Mouse (Mus musculus) hindbrain, postnatal 0 days (tissue): Measurements from ENCODE around the gene Kng2. TPM values are rescaled to one million over a fixed set of nuclear protein-coding genes. Genes with fewer than 3 reads are reported as not detected.
A peak's percentile ranks its signal among the peaks of the same experiment; 100 is the strongest.
"Not testable (repeated sequence)": the region's sequence is repeated elsewhere in the genome, so short reads cannot be mapped to it uniquely, and the experiment has no call there.

Experiments used
- ATAC-seq: fragments of 200-750 bp; cut with Nextera tagmentation; 2 replicates; pipeline ENCODE4 v1.8.0; 2017; ENCODE audit warnings: mild to moderate bottlenecking, moderate TSS enrichment, moderate library complexity
- DNase-seq: peaks from one replicate; pipeline ENCODE4 v3.0.0-alpha.2; 2015; ENCODE audit warnings: low spot score
- H3K27ac ChIP-seq: fragments of 300-500 bp; sonication (generic); 2 replicates; pipeline ENCODE4 v1.5.1; 2014; ENCODE audit warnings: mild to moderate bottlenecking
- H3K27me3 ChIP-seq: fragments of 300-500 bp; sonication (generic); 2 replicates; pipeline ENCODE4 v1.6.1; 2014; ENCODE audit warnings: low read length, mixed read lengths; ENCODE audit not compliant: insufficient read depth
- H3K36me3 ChIP-seq: fragments of 300-500 bp; sonication (generic); 2 replicates; pipeline ENCODE4 v1.6.1; 2014; ENCODE audit warnings: low read length, mixed read lengths; ENCODE audit not compliant: insufficient read depth
- H3K4me1 ChIP-seq: fragments of 300-500 bp; sonication (generic); 2 replicates; pipeline ENCODE4 v1.6.1; 2014; ENCODE audit warnings: antibody characterized with exemption, low read length, mixed read lengths; ENCODE audit not compliant: insufficient read depth
- H3K4me2 ChIP-seq: fragments of 300-500 bp; sonication (generic); 2 replicates; pipeline ENCODE4 v1.6.1; 2014; ENCODE audit warnings: low read depth, mild to moderate bottlenecking, low read length, moderate library complexity, mixed read lengths
- H3K4me3 ChIP-seq: fragments of 300-500 bp; sonication (generic); 2 replicates; pipeline ENCODE4 v1.5.1; 2014; ENCODE audit warnings: low read length
- H3K9ac ChIP-seq: fragments of 300-500 bp; sonication (generic); replicated peaks from 2 replicates; pipeline ENCODE4 v1.6.1; 2014; ENCODE audit warnings: mild to moderate bottlenecking, low read length, moderate library complexity, mixed read lengths
- H3K9me3 ChIP-seq: fragments of 300-500 bp; sonication (generic); 2 replicates; pipeline ENCODE4 v1.6.1; 2016; ENCODE audit warnings: low read length, mixed read lengths
- CTCF ChIP-seq: IDR thresholded peaks from 2 replicates; pipeline ENCODE4 v1.5.1; 2016; ENCODE audit warnings: antibody characterized with exemption, control low read depth, low read depth
- WGBS: fragments of 180-500 bp; shearing (Covaris S2); extraction: QIAGEN DNeasy Blood & Tissue Kit; methylation state at CpG from one replicate; pipeline ENCODE4 v1.1.7; 2014; 5-methylcytosine and 5-hydroxymethylcytosine counted together
- polyA plus RNA-seq: library from polyadenylated mRNA; unstranded; fragments of >200 nt; fragmentation: Nextera tagmentation; extraction: Ambion mirVana; gene quantifications from 2 replicates; pipeline ENCODE4 v1.2.1, GENCODE M21; 2015
- total RNA-seq: library from RNA; depleted of rRNA; stranded (reverse); fragments of >200 nt; gene quantifications from 2 replicates; pipeline ENCODE4 v1.2.3, GENCODE M21; 2014; rRNA removed

Gene Kng2
- total and polyA plus RNA-seq, 2 experiments from 2014 or later, result 0.11 TPM; not detected in 1

DNA sequence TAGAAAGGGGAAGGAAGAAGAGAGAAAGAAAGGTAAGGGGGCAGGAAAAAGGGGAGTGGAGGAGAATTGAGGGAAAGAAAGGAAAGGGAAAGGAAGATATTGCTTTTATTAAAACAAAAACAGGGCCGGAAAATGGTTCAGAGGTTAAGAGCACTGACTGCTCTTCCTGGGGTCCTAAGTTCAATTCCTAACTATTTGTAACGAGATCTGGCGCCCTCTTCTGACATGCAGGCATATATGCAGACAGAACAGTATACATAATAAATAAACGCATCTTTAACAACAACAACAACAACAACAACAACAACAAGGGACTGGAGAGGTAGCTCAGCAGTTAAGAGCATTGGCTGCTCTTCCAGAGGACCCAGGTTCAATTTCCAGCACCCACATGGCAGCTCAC, 76.2 kb downstream of the Kng2 start:
- Histone ChIP-seq H3K4me3 (no peak overlapping the region), H3K27ac (no peak overlapping the region), H3K36me3 (no peaks in the 10 kb centered on the region), H3K4me2 (no peak overlapping the region), H3K4me1 (no peaks in the 10 kb centered on the region), H3K9ac (no peak overlapping the region), H3K9me3 (no peaks in the 10 kb centered on the region), H3K27me3 (no peaks in the 10 kb centered on the region)
- peak; percentile 53 for TF ChIP-seq CTCF
- DNase-seq (peak; percentile 9), ATAC-seq (no peak)
- WGBS, result 39% methylated on average over 4 of the region's 4 CpGs

DNA sequence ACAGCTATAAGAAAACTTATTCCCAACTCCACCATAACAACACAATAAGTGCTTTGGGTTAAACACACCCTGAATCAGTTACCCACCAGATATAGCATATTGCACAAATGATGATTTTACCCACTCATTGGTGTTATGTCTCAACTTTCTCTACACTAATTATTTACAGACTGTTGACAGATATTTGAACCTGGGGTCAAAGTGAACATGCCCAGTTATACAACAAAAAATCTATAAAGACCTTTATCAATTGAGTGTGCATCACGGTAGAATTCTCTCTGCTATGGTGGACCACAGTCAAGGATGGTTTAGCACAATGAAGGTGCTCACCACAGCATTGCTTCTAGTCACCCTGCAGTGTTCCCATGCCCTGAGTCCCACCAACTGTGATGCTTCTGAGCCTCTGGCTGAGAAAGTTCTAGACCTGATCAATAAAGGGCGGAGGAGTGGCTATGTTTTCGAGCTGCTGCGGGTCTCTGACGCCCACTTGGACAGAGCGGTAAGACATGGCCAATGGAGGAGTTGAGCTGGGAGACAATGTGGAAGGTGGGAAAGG, 78.4 kb downstream of the Kng2 start, which contains the start of gene Hrg:
Hrg (plus strand) TSS at position 233 of the 556 bp plus-strand sequence.
- no peak for TF ChIP-seq CTCF
- ATAC-seq (no peak), DNase-seq (no peak)
- Histone ChIP-seq H3K27ac (no peak within 1 kb of the TSS), H3K9ac (no peak within 1 kb of the TSS), H3K27me3 (no peaks in the 10 kb centered on the region), H3K4me1 (no peaks in the 10 kb centered on the region), H3K4me3 (no peak within 1 kb of the TSS), H3K36me3 (no peaks in the 10 kb centered on the region), H3K9me3 (no peaks in the 10 kb centered on the region), H3K4me2 (no peak within 1 kb of the TSS)
- WGBS, result 92% methylated on average over 6 of the region's 6 CpGs

- H3K4me3 ChIP-seq, result no peak overlapping the region
- no peak overlapping the region for H3K27ac ChIP-seq
- DNase-seq (no peak), ATAC-seq (no peak)
- no peak overlapping the region for H3K4me2 ChIP-seq
- H3K27me3 ChIP-seq, result no peaks in the 10 kb centered on the region
- no peak overlapping the region for H3K9ac ChIP-seq
- no peaks in the 10 kb centered on the region for H3K9me3 ChIP-seq
- WGBS, result 82% methylated on average over 2 of the region's 2 CpGs
- H3K36me3 ChIP-seq, result no peaks in the 10 kb centered on the region
- H3K4me1 ChIP-seq, result no peaks in the 10 kb centered on the region
- no peak for TF ChIP-seq CTCF
These were observed 81.9 kb downstream of the Kng2 start for GRCm38 (mm10) chr16:22947371-22947770.

GRCm38 (mm10) chr16:22941825-22942476, 87.3 kb downstream of the Kng2 start:
- H3K27me3 ChIP-seq, H3K9ac ChIP-seq, DNase-seq, H3K36me3 ChIP-seq, H3K9me3 ChIP-seq, H3K4me1 ChIP-seq, H3K4me3 ChIP-seq, H3K27ac ChIP-seq, ATAC-seq, H3K4me2 ChIP-seq: not testable (repeated sequence)

GRCm38 (mm10) chr16:22939120-22939695, 90.1 kb downstream of the Kng2 start:
- H3K9ac ChIP-seq, result no peak overlapping the region
- no peak overlapping the region for H3K4me3 ChIP-seq
- ATAC-seq (no peak), DNase-seq (no peak)
- no peaks in the 10 kb centered on the region for H3K27me3 ChIP-seq
- TF ChIP-seq CTCF, result no peak
- H3K36me3 ChIP-seq, result no peaks in the 10 kb centered on the region
- 82% methylated on average over 8 of the region's 8 CpGs for WGBS
- peaks cover 2% of the 10 kb centered on the region; the same call in 1 of the 2 replicates for H3K9me3 ChIP-seq
- H3K4me1 ChIP-seq, result no peaks in the 10 kb centered on the region
- no peak overlapping the region for H3K27ac ChIP-seq
- H3K4me2 ChIP-seq, result no peak overlapping the region

DNA sequence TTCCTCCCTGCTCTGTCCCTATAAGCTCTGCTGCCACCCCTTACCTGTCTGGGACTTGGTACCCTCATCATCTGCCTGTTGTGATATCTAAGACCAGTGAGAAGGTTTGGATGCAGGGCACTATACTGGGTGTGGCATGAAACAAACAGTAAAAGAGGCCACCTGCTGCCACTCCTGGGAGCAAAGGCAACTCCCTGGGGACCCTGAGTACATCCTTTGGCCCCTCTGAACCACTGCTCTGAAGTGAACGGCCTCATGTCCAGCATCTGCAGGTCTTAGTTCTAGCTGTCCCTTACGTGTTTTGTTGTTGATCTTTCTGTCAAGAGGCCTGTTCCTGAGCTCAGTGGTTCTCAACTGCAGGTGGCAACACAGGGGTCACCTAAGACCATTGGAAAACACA, 90.7 kb downstream of the Kng2 start:
- H3K9ac ChIP-seq, result no peak overlapping the region
- H3K27ac ChIP-seq, result no peak overlapping the region
- H3K4me1 ChIP-seq, result no peaks in the 10 kb centered on the region
- no peaks in the 10 kb centered on the region for H3K36me3 ChIP-seq
- ATAC-seq (no peak), DNase-seq (no peak)
- H3K9me3 ChIP-seq, result peaks cover 2% of the 10 kb centered on the region; the same call in 1 of the 2 replicates
- H3K4me3 ChIP-seq, result no peak overlapping the region
- H3K4me2 ChIP-seq, result no peak overlapping the region
- no peak for TF ChIP-seq CTCF
- no peaks in the 10 kb centered on the region for H3K27me3 ChIP-seq
- 75% methylated on average over 2 of the region's 2 CpGs for WGBS

- Histone ChIP-seq H3K36me3 (no peaks in the 10 kb centered on the region), H3K9me3 (peaks cover 2% of the 10 kb centered on the region; the same call in 1 of the 2 replicates), H3K4me3 (no peak overlapping the region), H3K4me2 (no peak overlapping the region), H3K27me3 (no peaks in the 10 kb centered on the region), H3K4me1 (no peaks in the 10 kb centered on the region), H3K9ac (no peak overlapping the region), H3K27ac (no peak overlapping the region)
- DNase-seq (no peak), ATAC-seq (no peak)
- 92% methylated on average over 12 of the region's 12 CpGs for WGBS
- no peak for TF ChIP-seq CTCF
These were observed 91.7 kb downstream of the Kng2 start for GRCm38 (mm10) chr16:22937631-22938030.

Other genes with a start within 250 kb of the Kng2 start
- gene Crygs, start 217.9 kb downstream of the Kng2 start, total RNA-seq, result not detected in 2 replicates
- gene Crygs, start 217.9 kb downstream of the Kng2 start, polyA plus RNA-seq, result 0.28 and 0.35 TPM in 2 replicates
- 13.2 and 16.9 TPM in 2 replicates for gene Tbccd1, start 171.8 kb downstream of the Kng2 start, total RNA-seq
- gene Tbccd1, start 171.8 kb downstream of the Kng2 start, polyA plus RNA-seq, result 17.2 and 17.5 TPM in 2 replicates
- gene Dnajb11, start 171.6 kb downstream of the Kng2 start, total RNA-seq, result 41.2 and 58.9 TPM in 2 replicates
- 86.9 and 87.1 TPM in 2 replicates for gene Dnajb11, start 171.6 kb downstream of the Kng2 start, polyA plus RNA-seq
- not detected in 2 replicates for gene Ahsg, start 138.2 kb downstream of the Kng2 start, total RNA-seq
- not detected in 2 replicates for gene Ahsg, start 138.2 kb downstream of the Kng2 start, polyA plus RNA-seq
- gene Fetub, start 111.1 kb downstream of the Kng2 start, total RNA-seq, result not detected in 2 replicates
- 0.10 TPM in 1 of 2 replicates, not detected in the other for gene Fetub, start 111.1 kb downstream of the Kng2 start, polyA plus RNA-seq
- not detected in 2 replicates for gene Hrg, start 78.4 kb downstream of the Kng2 start, total RNA-seq
- not detected in 2 replicates for gene Hrg, start 78.4 kb downstream of the Kng2 start, polyA plus RNA-seq
- gene Kng1, start 28.4 kb upstream of the Kng2 start, total RNA-seq, result not detected in 2 replicates
- 0.16 TPM in 1 of 2 replicates, not detected in the other for gene Kng1, start 28.4 kb upstream of the Kng2 start, polyA plus RNA-seq
- gene Eif4a2, start 78.0 kb upstream of the Kng2 start, total RNA-seq, result 490 and 513 TPM in 2 replicates
- 260 and 265 TPM in 2 replicates for gene Eif4a2, start 78.0 kb upstream of the Kng2 start, polyA plus RNA-seq
- gene Rfc4, start 98.3 kb upstream of the Kng2 start, total RNA-seq, result 8.6 and 22.1 TPM in 2 replicates
- 31.6 and 35.7 TPM in 2 replicates for gene Rfc4, start 98.3 kb upstream of the Kng2 start, polyA plus RNA-seq
- not detected in 2 replicates for gene Adipoq, start 117.1 kb upstream of the Kng2 start, total RNA-seq
- not detected in 2 replicates for gene Adipoq, start 117.1 kb upstream of the Kng2 start, polyA plus RNA-seq
- 23.9 and 39.9 TPM in 2 replicates for gene St6gal1, start 195.3 kb upstream of the Kng2 start, total RNA-seq
- 10.4 and 11.6 TPM in 2 replicates for gene St6gal1, start 195.3 kb upstream of the Kng2 start, polyA plus RNA-seq